Mouse (Mus musculus) layer of hippocampus, postnatal 10 days (tissue): ENCODE results near the gene Vhl. TPM values are rescaled to one million over a fixed set of nuclear protein-coding genes. Genes with fewer than 3 reads are reported as not detected.

Source experiments
- DNase-seq, 2 experiments: peaks; one replicate each; pipeline ENCODE4 v3.0.0; 2021; ENCODE audit warnings: low spot score in 2 of 2
- long read RNA-seq: library from polyadenylated mRNA; stranded (forward); transcript quantifications from one replicate; pipeline ENCODE4 v2.0.0, GENCODE M21; 2023
- total RNA-seq, 2 experiments: library from RNA; stranded (reverse); gene quantifications; 2 replicates each; pipeline ENCODE4 v1.2.3; 2021

Vhl gene
- total RNA-seq = 10 to 100 TPM; 65.8 to 70.5 TPM
- long read RNA-seq, transcript Vhl-201 (3 exons, 2,792 nt) = major isoform, 74 of 85 reads
- long read RNA-seq, partial matches to known transcripts = 3 of 85 reads
- long read RNA-seq, other reads (novel, unspliced or antisense) = 8 of 85 reads

DNA sequence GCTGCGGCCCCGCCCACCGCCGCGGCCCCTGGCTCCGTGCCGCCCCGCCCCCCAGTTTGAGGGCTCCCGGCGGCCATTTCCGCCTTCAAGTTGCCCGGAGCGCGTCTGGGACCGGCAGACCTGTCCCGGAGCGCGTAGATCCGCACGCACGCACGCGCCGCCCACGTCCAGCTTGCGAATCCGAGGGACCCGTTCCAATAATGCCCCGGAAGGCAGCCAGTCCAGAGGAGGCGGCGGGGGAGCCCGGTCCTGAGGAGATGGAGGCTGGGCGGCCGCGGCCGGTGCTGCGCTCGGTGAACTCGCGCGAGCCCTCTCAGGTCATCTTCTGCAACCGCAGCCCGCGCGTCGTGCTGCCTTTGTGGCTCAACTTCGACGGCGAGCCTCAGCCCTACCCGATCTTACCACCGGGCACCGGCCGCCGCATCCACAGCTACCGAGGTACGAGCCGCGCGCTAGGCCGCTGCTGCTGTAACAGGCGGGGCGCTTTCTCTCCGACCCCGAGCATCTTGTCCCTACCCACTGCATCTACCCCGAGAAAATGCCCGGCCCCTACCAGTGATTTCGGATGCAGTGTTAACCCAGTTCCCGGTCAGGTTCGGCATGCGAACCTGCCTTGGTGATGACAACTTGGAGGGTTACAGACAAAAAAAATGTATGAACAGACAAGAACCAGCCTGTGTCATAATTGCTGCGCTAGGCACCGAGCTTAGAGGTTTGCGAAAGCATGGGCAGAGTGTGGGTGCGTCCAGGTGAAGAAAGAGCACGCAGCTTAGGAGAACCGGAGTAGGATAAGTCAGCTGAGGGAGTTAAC, at the start of gene Vhl:
Vhl (plus strand) TSS at position 19 of the 811 bp plus-strand sequence.
- peak; percentile 83 to 87 for DNase-seq

DNA sequence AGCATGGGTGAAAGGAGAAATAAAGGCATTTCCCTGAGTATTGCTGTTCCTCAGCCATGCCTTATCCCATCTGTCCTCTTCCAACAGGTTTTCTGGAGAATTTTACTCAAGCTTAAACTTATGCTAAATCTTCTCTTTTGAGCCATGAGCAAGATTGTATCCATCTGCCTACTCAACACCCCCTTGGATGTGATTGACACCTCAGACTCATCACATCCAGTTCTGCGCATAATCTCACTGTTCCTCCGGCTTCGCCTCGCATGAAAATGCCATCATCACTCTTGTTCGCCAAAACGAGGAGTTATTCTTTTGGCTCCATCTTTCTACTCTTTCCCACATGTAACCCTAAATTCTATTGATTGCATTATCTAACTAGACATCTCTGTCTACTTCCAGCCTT, 47.7 kb upstream of the Vhl start:
- no peak for DNase-seq

DNA sequence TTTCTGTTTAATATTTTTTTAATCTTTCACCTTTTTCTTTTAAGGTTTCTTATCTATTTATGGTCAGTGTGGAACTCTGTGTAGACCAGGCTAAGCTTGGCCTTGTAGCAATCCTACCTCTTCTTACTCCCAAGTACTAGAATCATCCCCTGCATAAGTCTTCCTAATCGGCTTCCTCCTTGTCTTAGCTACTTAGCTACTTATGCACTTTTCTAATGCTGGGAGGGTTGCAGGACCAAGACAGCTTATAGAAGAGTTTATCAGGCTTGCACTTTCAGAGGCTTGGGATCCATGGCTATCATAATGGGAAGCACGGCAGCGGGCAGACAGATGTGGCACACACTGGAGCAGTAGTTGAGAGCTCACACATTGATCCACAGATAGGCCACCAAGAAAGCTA, 44.5 kb upstream of the Vhl start:
- no peak for DNase-seq

DNA sequence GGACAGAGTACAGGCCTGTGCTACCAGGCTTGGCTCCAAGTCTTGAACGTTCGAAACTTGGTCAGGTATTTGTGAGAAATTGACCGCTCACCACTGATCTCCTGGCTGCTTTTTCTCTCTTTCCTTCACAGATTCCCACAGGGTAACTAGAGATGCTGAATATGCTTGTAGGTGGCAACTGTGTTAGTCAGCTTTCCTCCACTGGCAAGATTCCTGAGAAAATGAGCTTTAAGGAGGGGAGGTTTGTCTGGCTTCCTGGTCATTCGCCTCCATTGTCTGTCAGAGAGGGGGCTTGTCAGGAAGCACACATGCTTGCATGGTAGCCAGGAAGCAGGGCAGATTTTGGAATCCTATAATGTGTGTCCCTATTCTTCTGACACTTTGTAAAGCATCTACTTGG, 40.7 kb upstream of the Vhl start:
- no peak for DNase-seq

DNA sequence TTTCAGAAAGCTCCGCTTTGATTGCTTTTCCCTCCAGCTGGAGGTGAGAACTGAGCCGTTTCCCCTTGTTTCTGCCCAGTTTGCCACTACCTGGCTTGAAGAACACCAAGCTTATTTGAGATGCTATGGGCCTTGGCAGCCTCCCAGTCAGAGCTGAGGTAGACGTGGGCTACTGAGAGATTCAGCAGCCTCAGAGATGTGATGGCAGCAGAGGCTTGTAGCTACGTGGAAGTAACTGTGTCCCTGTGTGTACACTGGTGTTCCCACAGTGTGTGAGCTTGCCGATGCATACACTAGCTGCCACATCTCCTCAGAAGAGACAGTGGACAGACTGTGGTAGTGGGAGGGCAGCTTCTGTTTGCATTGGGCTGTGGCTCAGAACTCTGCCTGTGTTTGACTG, 38.7 kb upstream of the Vhl start:
- DNase-seq = no peak

DNA sequence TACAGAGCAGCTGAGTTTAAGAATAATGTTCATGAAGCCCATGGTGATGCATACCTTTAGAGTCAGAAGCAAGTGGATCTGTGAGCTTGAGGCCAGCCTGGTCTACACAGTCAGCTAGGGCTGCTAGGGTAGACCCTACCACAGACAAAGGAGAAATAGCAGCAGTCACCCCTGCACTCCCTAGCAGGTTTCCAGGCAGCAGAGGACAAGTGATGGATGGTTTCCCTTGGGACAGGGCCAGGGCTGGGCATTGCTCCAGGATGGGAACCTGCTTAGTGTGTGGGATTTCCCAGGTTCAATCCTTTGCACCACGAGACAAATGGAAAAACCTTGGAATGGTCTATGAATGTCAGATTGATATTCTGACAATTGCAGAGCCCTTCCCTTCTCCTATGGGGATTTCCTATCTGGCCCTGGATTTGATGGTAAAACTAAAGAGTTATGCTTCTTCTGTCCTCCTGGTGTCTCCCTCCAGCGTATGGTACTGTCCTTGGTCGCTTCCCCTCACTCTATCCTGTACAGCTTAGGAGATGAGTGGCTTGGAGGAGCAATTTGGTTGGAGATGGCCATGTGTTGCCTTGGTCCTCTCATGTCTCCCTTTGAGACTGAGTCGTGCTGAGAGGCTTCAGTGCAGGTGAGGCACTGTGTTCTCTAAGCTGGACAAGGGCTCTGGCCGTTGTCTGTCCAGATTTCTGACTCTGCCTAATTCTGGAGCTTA, 37.1 kb upstream of the Vhl start:
- peak in 1 of 2 experiments; percentile 32 for DNase-seq

DNA sequence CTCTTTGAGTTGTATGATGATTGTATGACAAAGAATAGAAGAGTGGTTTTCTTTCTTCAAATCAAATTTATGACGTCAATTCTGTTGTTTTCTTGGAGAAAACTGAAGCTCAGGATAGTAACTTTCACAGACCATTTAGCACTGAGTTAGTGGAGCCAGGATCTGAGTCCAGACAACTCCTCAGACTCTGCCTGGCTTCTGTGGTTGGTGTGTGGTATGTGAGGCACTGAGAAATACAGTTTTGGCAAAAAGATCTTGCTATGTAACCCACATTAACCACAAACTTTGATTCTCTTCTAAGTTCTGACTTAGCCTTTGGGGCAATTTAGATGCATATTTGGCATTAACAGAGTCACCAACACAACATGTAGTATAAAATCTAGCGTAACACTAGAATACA, 31.1 kb upstream of the Vhl start:
- DNase-seq = no peak

DNA sequence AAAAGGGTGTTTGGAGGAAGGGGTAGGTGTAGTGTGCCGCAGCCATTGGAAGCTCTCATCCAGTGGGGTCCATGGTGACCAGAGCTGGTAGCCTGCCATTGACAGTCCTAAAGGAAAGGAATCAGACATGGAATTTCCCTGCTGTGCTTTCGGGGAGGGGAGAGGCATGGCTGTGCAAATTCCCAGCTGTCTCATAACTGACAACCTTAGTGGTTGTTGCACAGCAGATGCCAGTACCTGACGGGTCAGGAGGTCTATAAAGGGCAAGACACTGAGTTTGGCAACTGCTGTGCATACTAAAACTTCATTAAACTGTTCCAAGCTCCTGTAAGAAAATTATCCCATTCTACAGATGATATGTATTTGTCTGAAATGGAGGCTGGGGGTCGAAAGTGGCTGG, 25.8 kb upstream of the Vhl start:
- no peak for DNase-seq

- DNase-seq = no peak
Measured at GRCm38 (mm10) chr6:113599833-113600232, 23.9 kb upstream of the Vhl start.

- no peak for DNase-seq
Measured at GRCm38 (mm10) chr6:113600543-113601139, 23.1 kb upstream of the Vhl start, which contains the start of gene Fancd2os. Gene Fancd2os (minus strand): TSS chr6:113600715.

- DNase-seq = no peak
Measured at GRCm38 (mm10) chr6:113602821-113603220, 20.9 kb upstream of the Vhl start.

DNA sequence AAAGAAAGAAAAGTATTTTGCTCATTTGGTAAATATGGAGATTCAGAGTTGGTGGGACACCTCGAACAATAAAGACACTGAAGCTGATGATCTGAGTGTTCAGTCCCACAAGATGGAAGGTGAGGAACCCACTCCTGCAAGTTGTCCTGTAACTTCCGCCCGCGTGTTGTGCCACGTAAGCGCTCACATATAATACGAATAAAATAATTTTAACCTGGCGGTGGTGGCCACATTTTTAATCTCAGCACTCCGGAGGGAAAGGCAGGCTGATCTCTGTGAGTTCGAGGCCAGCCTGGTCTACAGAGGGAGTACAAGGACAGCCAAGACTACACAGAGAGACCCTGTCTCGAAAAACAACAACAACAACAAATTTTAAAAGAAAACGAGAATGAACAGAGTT, 19.8 kb upstream of the Vhl start:
- DNase-seq = peak in 1 of 2 experiments; percentile 18

- peak; percentile 87 to 90 for DNase-seq
Measured at GRCm38 (mm10) chr6:113604432-113605223, 19.1 kb upstream of the Vhl start, which contains the start of gene Brk1. Gene Brk1 (plus strand): TSS chr6:113604772.

DNA sequence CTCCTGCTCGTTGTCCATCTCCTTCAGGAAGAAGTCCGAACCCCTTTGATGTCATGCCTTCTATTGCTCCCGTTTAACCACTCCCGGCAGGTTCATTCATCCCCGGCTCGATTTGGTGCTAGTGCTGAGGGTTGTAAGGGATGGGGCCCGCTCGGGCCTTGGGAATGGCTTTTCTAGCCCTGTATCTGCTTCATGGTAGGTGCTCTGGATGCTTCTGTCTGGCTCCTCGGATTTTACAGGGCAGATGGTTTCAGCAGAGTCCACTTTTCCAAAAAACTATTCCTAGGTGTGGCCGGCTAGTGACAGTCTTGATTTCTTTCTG, 18.6 kb upstream of the Vhl start:
- no peak for DNase-seq

DNA sequence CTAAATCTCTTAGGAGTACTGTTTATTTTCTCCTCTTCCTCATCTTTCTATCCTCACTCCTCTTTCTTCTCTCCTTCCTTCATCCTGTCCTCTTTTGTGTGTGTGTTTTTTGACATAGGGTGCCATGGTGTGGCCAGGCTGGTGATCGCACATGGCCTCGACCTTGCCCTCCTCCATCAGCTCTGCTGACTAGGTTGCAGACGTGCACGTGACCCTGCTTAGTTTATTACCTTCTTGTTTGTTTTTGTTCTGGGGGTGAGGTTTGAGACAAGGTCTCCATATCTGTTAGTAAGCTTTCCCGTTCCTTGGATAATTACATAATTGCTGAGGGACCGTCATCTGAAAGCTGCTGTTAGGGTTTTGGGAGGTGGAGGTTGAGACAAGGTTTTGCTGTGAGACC, 14.9 kb upstream of the Vhl start:
- DNase-seq = no peak

GRCm38 (mm10) chr6:113609293-113609692, 14.5 kb upstream of the Vhl start:
- DNase-seq = no peak

GRCm38 (mm10) chr6:113612258-113612969, 11.3 kb upstream of the Vhl start:
- no peak for DNase-seq

- DNase-seq = no peak
Measured at GRCm38 (mm10) chr6:113614152-113614551, 9.6 kb upstream of the Vhl start.

DNA sequence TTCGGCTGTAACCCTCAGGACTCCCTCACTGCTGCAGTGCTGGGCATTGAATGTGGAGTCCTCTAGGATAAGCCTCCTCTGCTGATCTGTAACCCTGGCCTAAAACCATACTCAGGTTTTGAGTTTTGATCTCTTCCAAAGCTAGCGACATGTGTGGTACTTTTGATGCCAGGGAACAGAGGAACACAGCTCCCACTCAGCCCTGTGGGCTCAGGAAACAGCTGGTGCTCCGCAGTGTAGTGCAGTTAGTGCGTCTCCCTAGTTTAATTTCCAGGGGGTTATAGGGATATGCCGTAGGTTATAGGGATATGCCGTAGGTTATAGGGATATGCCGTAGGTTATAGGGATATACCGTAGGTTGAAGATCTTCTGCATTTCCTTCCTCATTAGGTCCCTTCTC, 8.8 kb upstream of the Vhl start:
- no peak for DNase-seq

DNA sequence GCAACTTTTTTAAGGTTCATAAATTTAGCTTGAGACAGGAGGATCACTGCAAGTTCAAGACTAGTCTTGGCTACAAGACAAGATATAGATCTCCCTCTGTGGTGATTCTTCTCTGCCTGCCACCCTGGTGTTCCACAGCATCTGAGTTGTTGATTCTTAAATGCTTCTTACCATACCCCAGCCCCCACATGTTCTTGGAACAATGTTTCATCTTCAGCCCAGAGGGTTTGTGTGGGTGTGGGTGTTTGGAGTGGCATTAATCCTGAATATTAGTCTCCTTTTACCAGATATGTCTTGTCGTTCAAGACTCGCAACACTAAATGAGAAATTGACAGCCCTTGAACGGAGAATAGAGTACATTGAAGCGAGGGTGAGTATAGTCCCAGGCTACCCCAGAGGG, 8.3 kb upstream of the Vhl start:
- DNase-seq = no peak

GRCm38 (mm10) chr6:113623386-113623785, 373 bp upstream of the Vhl start:
- DNase-seq = no peak
